Mouse (Mus musculus) brain, embryonic 14.5 days (tissue): ENCODE data around the gene Shld2. TPM values are rescaled to one million over a fixed set of nuclear protein-coding genes. Genes with fewer than 3 reads are reported as not detected.
A peak's percentile ranks its signal among the peaks of the same experiment; 100 is the strongest.
"Not testable (repeated sequence)": the region's sequence is repeated elsewhere in the genome, so short reads cannot be mapped to it uniquely, and the experiment has no call there.

Experiments
- DNase-seq: peaks from one replicate; pipeline ENCODE4 v3.0.0-alpha.2; 2011; ENCODE audit warnings: low read depth
- CTCF ChIP-seq: fragments of 200-500 bp; IDR thresholded peaks from 2 replicates; pipeline ENCODE4 v1.5.1; 2012; ENCODE audit warnings: inconsistent platforms, mild to moderate bottlenecking, moderate library complexity, borderline replicate concordance; ENCODE audit not compliant: insufficient read depth, insufficient read length; ENCODE audit errors: extremely low read depth
- POLR2A ChIP-seq: fragments of 200-500 bp; IDR thresholded peaks from 2 replicates; pipeline ENCODE4 v1.6.1; 2012; ENCODE audit warnings: mild to moderate bottlenecking, inconsistent platforms, borderline replicate concordance; ENCODE audit not compliant: poor library complexity, insufficient read depth, insufficient read length, severe bottlenecking; ENCODE audit errors: extremely low read depth
- polyA plus RNA-seq: library from polyadenylated mRNA; depleted of rRNA; stranded (reverse); fragments of >200 nt; gene quantifications from 2 replicates; pipeline ENCODE4 v1.2.3, GENCODE M21; 2012

The Shld2 gene
- polyA plus RNA-seq, 1 experiment, result 4.2 TPM

DNA sequence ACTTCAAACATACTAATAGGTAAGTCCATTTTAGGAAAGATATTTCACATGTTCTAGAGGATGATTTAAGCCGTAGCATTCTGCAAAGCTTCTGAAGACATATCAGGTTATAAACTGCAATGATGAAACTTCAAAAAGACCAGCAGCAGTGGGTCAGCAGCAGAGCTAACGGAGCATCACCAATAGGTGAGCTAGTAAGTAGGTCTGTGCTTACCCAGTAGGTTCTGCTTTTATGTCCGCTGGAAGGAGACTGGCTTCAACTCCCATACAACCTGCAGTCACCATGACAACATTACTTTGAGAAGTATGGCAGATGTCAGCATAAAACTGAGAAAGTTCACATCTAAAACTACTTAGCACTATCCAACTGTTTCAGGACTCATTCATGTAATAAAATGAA, 16.7 kb downstream of the Shld2 start:
- TF ChIP-seq POLR2A, result no peak
- DNase-seq, result no peak

DNA sequence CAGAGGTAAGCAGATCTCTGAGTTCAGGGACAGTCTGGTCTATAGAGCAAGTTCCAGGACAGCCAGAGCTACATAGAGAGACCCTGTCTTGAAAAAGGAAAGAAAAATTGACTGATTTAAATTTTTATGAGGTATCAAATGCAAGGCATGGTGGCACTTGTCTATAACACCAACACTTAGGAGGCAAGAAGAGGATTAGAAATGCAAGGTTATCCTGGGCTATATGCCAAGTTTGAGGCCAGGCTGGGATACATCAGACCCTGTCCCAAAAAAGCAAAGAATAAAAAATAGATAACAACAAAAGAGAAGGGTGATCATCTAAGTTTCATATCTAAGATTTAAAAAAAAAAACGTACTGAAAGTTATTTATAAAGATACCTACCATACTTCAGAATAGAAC, 20.1 kb downstream of the Shld2 start:
- TF ChIP-seq POLR2A (no peak), CTCF (no peak)

DNA sequence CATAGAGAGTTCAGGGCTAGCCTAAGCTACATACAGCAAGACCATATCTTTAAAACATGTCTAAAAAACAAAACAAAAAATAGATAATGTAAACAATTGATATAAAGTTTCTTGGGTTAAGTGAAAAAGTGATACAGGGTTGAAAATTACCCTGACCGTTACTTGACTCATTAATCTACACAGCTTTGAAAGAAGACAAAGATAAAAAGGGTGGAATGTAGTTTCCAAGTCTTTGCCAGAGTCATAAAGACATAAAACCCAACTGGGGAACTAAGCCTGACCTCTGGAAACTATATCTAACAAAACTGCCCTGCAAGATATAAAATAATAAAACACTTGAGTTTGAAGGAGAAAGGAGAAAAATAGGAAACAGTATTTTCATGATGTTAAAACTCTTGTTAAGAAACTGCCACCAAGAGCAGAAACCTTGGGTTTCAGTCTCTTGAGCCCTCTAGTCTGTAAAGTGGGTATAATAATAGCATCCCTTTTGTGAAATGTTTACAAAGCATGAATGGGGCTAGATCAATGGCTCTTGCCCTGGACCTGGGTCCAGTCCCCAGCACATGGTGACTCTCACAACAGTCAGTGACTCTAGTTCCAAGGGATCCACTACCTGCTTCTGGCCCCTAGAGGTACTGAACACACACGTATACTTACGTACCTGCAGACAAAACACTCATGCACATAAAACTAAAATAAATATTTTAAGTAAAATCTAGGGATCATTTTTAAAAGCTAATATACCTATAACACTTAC, 20.9 kb downstream of the Shld2 start:
- no peak for DNase-seq
- TF ChIP-seq CTCF (no peak), POLR2A (no peak)

More for the DNA sequence above, 20.1 kb downstream of the Shld2 start:
- no peak for DNase-seq

DNA sequence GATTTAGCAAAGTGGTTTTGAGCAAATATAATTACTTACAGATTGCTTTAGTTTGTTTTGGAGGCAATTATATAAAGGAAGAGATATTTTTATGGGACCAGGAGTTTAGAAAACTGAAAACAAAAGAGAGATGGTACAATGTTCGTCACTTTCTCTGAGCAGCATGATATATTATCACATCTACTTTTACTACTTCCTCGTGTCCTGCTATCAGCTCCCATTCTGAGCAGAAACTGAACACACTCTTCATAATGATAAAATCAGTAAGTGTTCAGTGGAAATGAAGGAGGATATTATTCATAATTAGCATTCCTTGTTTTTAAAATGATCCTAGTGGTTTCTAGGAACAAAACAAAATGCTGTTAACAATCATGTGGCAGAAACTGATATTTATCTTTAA, 21.9 kb downstream of the Shld2 start:
- no peak for TF ChIP-seq POLR2A

GRCm38 (mm10) chr14:34281736-34282269, 28.5 kb downstream of the Shld2 start:
- TF ChIP-seq POLR2A (no peak), CTCF (no peak)
- DNase-seq, result no peak

More for the DNA sequence above, 21.9 kb downstream of the Shld2 start:
- no peak for DNase-seq

- no peak for DNase-seq
- TF ChIP-seq POLR2A, result no peak
- no peak for TF ChIP-seq CTCF
Measured at GRCm38 (mm10) chr14:34280798-34281197, 29.5 kb downstream of the Shld2 start.

DNA sequence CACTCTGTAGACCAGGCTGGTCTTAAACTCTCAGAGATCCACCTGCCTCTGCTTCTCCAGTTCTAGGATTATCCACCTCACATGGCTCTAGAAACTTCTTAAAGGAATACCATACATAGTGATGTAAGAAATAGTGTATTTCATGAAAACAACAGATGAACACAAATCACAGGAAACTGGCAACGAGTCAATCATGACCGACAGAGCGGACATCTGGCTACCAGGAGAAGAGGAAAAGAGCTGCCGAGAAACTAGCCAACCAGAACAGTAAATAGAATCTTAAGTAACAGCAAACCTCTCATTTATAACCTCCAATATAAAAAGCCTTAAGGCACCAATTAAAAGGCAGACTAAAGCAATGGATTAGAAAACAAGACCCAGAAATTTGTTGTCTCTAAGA, 30.6 kb downstream of the Shld2 start:
- no peak for DNase-seq
- TF ChIP-seq CTCF (no peak), POLR2A (no peak)

DNA sequence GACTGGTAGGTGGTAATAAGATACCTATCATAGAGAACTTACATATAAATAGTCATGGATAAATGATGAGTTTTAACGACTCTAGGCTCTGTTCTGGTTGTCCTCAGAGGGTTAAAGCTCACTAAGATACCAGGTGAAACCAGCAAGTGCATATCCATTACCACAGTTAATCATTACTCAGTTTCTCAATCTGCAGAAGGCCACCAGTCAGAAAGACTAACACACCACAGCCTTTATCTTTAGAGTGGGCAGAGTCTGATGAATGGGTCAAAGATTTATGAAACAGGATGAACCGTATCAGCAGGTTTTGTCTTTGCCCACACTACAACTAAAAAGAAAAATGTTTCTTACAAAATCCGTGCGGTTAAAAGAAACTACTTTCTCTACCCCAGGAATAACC, 35.1 kb downstream of the Shld2 start:
- no peak for TF ChIP-seq POLR2A
- no peak for DNase-seq

DNA sequence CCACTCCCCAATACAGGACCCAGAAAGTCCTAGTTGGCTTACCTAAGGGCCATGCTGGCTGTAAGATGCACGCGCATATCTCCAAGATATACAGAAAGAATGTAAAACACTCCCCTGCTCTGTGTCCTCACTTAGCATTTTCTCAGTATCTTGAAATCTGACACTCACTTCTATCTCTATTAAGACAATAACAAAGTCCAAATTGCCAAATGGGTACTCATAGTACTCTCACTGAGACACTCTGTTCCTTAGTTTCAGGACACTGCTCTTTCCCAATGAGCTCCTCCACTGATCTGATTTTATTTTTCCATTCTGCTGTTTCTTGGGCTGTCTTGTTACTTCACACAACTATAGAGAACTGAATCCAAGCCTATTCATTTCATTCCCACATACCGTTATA, 36.2 kb downstream of the Shld2 start:
- TF ChIP-seq POLR2A (no peak), CTCF (no peak)
- no peak for DNase-seq

GRCm38 (mm10) chr14:34273280-34273679, 37.0 kb downstream of the Shld2 start:
- TF ChIP-seq CTCF (no peak), POLR2A (no peak)
- peak; percentile 70 for DNase-seq

DNA sequence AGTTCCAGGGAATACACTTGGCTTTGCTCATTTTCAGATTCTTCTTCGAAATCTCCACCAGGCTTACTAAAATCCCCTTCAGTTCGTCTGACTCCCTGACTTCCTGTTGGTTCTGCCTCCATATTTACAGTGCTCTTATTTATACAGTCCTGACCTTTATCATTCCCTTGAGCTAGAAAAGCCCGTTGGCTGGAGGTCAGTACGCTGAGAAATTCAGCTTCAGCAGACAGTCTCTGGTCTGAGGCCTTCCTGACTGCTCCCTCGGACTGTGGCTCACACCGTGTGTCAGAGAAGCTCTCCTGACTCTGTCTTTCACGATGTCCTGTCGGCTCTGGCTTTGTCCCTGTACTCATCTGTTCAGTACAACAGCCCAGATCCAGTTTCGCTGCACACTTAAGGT, 42.2 kb downstream of the Shld2 start:
- TF ChIP-seq POLR2A, result no peak
- TF ChIP-seq CTCF, result no peak
- no peak for DNase-seq

DNA sequence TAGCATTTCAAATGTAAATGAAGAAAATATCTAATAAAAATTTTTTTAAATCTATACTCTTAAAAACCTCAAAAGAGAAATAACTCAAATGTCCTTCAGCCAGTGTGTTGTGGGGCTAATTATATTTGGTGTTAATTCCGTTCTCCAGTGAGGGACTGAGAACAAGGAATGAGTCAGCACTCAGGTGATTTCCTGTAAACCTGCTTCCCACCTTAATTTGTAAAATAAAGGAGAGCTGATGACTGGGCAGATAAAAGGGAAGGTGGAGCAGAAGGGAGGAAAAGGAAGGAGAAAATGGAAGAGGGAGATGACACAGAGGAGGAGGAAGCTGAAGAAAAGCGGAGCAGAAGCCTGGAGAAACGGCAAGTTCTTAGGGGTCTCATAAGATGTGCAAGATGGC, 51.8 kb downstream of the Shld2 start:
- not testable (repeated sequence) for DNase-seq

- no peak for DNase-seq
- TF ChIP-seq CTCF (no peak), POLR2A (no peak)
Measured at GRCm38 (mm10) chr14:34253261-34253660, 57.0 kb downstream of the Shld2 start.
